Mouse (Mus musculus) kidney, embryonic 16.5 days (tissue): ENCODE measurements around the gene Defb28. TPM values are rescaled to one million over a fixed set of nuclear protein-coding genes. Genes with fewer than 3 reads are reported as not detected.
A peak's percentile ranks its signal among the peaks of the same experiment; 100 is the strongest.

Source experiments
- ATAC-seq: fragments of 200-750 bp; cut with Nextera tagmentation; 2 replicates; pipeline ENCODE4 v1.8.0; 2017; ENCODE audit warnings: moderate TSS enrichment; ENCODE audit not compliant: low FRiP score, low TSS enrichment
- H3K27ac ChIP-seq: fragments of 300-500 bp; sonication (generic); 2 replicates; pipeline ENCODE4 v1.5.1; 2014; ENCODE audit warnings: low read length
- H3K27me3 ChIP-seq: fragments of 300-500 bp; sonication (generic); 2 replicates; pipeline ENCODE4 v1.6.1; 2014; ENCODE audit warnings: low read length, control low read depth, mixed read lengths; ENCODE audit not compliant: insufficient read depth
- H3K36me3 ChIP-seq: fragments of 300-500 bp; sonication (generic); 2 replicates; pipeline ENCODE4 v1.6.1; 2014; ENCODE audit warnings: low read length, control low read depth, mixed read lengths; ENCODE audit not compliant: insufficient read depth
- H3K4me1 ChIP-seq: fragments of 300-500 bp; sonication (generic); 2 replicates; pipeline ENCODE4 v1.6.1; 2014; ENCODE audit warnings: low read length, control low read depth, mixed read lengths; ENCODE audit not compliant: insufficient read depth
- H3K4me2 ChIP-seq: fragments of 300-500 bp; sonication (generic); replicated peaks from 2 replicates; pipeline ENCODE4 v1.6.1; 2014; ENCODE audit warnings: low read depth, low read length
- H3K4me3 ChIP-seq: fragments of 300-500 bp; sonication (generic); 2 replicates; pipeline ENCODE4 v1.5.1; 2014; ENCODE audit warnings: mild to moderate bottlenecking, low read length
- H3K9ac ChIP-seq: fragments of 300-500 bp; sonication (generic); replicated peaks from 2 replicates; pipeline ENCODE4 v1.6.1; 2014; ENCODE audit warnings: low read length
- H3K9me3 ChIP-seq: fragments of 300-500 bp; sonication (generic); 2 replicates; pipeline ENCODE4 v1.6.1; 2016; ENCODE audit warnings: low read length, control low read depth
- WGBS: fragments of 180-500 bp; shearing (Covaris S2); extraction: QIAGEN DNeasy Blood & Tissue Kit; methylation state at CpG from one replicate; pipeline ENCODE4 v1.1.7; 2014; 5-methylcytosine and 5-hydroxymethylcytosine counted together
- polyA plus RNA-seq: library from polyadenylated mRNA; unstranded; fragments of >200 nt; fragmentation: Nextera tagmentation; extraction: Ambion mirVana; gene quantifications from 2 replicates; pipeline ENCODE4 v1.2.1, GENCODE M21; 2015

Gene Defb28
- polyA plus RNA-seq, 1 experiment from 2014 or later, result not detected

DNA sequence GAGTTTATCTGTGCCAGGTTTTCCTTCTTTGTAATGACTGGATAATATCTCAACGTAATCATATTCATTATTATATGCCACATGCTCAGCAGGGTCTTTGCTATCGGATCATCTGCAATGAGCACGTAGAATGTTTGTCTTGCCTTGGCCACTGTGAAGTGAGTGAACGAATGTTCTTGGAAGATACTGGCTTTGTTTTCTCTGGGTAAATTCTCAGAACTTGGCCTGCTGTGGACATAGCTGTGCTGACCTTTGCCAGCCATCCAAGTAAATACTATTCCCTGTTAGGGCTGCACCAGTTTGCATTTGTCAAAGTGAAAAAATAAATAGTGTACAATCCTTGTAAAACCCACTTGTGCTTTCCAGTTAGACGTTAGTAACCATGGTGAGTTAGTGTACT, 30.1 kb downstream of the Defb28 start:
- H3K9me3 ChIP-seq, result no peaks in the 10 kb centered on the region
- peaks cover 11% of the 10 kb centered on the region for H3K4me1 ChIP-seq
- no peak overlapping the region for H3K9ac ChIP-seq
- ATAC-seq, result no peak
- WGBS, result 73% methylated on average over 5 of the region's 5 CpGs
- no peak overlapping the region for H3K4me3 ChIP-seq
- H3K4me2 ChIP-seq, result no peak overlapping the region
- no peak overlapping the region for H3K27ac ChIP-seq
- H3K36me3 ChIP-seq, result no peaks in the 10 kb centered on the region
- H3K27me3 ChIP-seq, result no peaks in the 10 kb centered on the region

DNA sequence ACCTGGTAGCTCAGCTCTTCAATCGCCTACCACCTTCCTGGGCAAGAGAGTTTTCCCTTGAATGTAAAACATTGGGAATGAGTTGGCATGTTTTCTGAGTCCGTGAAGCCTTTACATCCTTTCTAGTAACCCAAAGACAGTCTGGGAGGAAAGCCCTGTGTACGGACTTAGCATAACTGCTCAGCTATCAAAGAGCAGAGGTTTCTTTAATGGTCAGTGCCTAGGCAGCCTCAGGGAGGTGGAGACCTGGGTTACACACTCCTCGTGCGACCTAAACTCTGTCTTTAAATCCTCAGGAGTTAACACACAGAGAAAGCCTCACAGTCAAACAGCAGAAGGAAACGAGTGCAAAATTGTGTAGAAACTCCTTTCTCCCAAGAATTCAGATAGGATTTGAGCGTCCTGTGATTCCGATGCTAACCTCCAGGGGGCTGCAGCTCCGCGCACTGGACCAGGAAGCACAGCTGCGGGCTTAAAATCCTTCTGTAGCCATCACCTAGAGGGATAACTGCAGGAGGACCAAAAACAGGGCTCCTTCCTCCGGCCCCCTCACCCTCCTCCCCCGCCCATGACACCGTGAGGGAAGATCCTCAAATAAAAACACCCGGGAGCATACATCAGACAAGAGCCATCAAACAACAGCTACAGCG, 35.8 kb downstream of the Defb28 start:
- H3K9me3 ChIP-seq, result no peaks in the 10 kb centered on the region
- H3K4me3 ChIP-seq, result peak overlapping the region; percentile 15
- H3K36me3 ChIP-seq, result no peaks in the 10 kb centered on the region
- H3K27me3 ChIP-seq, result no peaks in the 10 kb centered on the region
- peak; percentile 71; the same call in 1 of the 2 replicates for ATAC-seq
- H3K9ac ChIP-seq, result peak overlapping the region; percentile 25; the same call in 1 of the 2 replicates
- WGBS, result 11% methylated on average over 16 of the region's 16 CpGs
- H3K27ac ChIP-seq, result 0 out of 2 replicates have a peak overlapping the region, but pooled peaks have one; percentile 6
- H3K4me2 ChIP-seq, result peak overlapping the region; percentile 46
- peaks cover 7% of the 10 kb centered on the region for H3K4me1 ChIP-seq

DNA sequence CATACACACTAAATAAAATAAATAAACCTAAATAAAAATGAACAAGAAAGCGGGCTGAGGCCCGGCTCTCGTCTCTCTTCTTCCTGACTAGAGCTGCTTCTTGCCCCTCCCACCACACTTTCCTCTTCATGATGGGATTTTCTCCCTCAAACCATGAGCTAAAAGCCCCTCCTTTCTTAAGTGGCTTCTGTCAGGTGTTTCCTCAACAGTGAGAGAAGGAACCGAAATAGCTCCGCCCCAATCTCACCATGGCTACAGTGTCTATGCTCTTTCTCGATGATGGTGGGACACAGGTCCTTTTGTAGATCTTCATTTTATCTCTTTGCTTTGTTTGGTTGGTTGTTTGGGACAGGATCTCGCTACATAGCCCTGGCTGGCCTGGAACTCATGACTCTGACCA, 38.6 kb downstream of the Defb28 start:
- WGBS, result 89% methylated on average over 7 of the region's 7 CpGs
- ATAC-seq, result no peak

DNA sequence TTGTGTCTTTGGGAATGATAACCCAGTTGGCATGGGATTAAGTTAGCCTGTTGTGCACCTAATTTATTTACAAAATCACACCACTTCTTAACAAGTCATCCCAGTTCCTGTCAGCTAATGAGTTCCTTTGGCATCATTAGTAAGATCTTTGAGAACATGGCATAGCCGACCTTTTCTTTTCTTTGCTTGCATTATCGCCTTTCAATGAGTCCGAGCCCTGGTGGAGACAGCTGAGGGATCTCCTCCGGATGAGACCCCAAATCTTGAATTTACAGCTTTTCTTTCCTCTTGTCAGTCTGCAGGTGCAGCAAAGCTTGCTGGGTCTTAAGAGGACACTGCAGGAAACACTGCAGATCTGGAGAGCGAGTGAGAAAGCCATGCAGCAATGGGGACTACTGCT, 51.0 kb downstream of the Defb28 start, which contains the start of gene Gm17416:
Gene Gm17416, plus strand, starts transcription at position 301 of the 400 bp plus-strand sequence.
- Histone ChIP-seq H3K4me1 (no peaks in the 10 kb centered on the region; the same call in 1 of the 2 replicates), H3K9ac (no peak within 1 kb of the TSS), H3K9me3 (no peaks in the 10 kb centered on the region), H3K27ac (peak within 1 kb of the TSS; percentile 77), H3K4me2 (no peak within 1 kb of the TSS), H3K4me3 (no peak within 1 kb of the TSS), H3K36me3 (no peaks in the 10 kb centered on the region), H3K27me3 (no peaks in the 10 kb centered on the region)
- 86% methylated on average over 5 of the region's 5 CpGs for WGBS
- no peak for ATAC-seq

More for the DNA sequence above, 38.6 kb downstream of the Defb28 start:
- no peak overlapping the region for H3K4me2 ChIP-seq
- H3K27ac ChIP-seq, result no peak overlapping the region
- H3K36me3 ChIP-seq, result no peaks in the 10 kb centered on the region
- H3K9me3 ChIP-seq, result no peaks in the 10 kb centered on the region
- no peak overlapping the region for H3K4me3 ChIP-seq
- no peaks in the 10 kb centered on the region for H3K27me3 ChIP-seq
- H3K9ac ChIP-seq, result no peak overlapping the region
- peaks cover 7% of the 10 kb centered on the region for H3K4me1 ChIP-seq

DNA sequence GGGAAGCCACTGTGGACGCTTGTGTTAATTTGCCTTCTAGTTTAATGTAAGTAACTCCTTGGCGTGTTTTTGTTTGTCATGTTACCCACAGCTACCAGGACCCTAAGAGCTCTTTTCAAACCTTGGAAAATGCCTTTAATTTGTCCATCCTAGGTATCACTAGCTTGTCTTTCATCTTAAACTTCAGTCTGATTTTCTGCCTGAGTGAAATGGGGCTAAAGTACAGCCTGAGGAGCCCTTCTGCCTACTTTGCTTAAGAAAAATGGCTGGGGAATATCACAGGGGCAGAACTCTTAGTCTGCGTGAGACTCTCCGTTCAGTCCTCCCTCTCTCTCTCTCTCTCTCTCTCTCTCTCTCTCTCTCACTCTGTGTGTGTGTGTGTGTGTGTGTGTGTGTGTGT, 51.8 kb downstream of the Defb28 start:
- Histone ChIP-seq H3K4me3 (no peak overlapping the region), H3K36me3 (no peaks in the 10 kb centered on the region), H3K27me3 (no peaks in the 10 kb centered on the region), H3K9ac (no peak overlapping the region), H3K27ac (peak overlapping the region; percentile 77), H3K9me3 (no peaks in the 10 kb centered on the region), H3K4me2 (no peak overlapping the region), H3K4me1 (no peaks in the 10 kb centered on the region; the same call in 1 of the 2 replicates)
- 80% methylated on average over 4 of the region's 4 CpGs for WGBS
- no peak for ATAC-seq

DNA sequence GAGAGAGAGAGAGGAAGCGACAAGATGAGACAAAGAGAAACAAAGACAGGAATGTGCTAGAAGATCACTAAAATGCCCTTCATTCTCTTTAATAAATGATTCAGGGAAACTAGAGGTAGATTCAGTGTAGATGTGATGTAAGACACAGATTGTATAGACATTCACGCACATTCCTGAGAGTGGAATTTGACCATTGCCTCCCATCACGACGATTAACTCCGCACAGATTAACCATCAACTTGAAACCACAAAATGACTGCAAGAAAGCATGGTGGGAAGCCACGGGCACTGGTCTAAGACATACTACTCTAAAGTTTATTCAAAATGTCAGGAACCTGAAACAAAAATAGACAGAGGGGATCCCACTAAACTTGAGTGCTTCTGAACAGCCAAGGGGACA, 52.3 kb downstream of the Defb28 start:
- peak; percentile 80; the same call in 1 of the 2 replicates for ATAC-seq
- 63% methylated on average over 6 of the region's 6 CpGs for WGBS
- Histone ChIP-seq H3K27ac (peak overlapping the region; percentile 77), H3K4me2 (no peak overlapping the region), H3K9ac (no peak overlapping the region), H3K36me3 (no peaks in the 10 kb centered on the region), H3K4me1 (no peaks in the 10 kb centered on the region; the same call in 1 of the 2 replicates), H3K4me3 (no peak overlapping the region), H3K27me3 (no peaks in the 10 kb centered on the region), H3K9me3 (no peaks in the 10 kb centered on the region)

Other genes with a start within 250 kb of the Defb28 start
- gene Tbc1d20, start 224.4 kb upstream of the Defb28 start, polyA plus RNA-seq, result 41.1 and 41.8 TPM in 2 replicates
- gene Rbck1, start 185.6 kb upstream of the Defb28 start, polyA plus RNA-seq, result 93.4 and 96.6 TPM in 2 replicates
- 1.8 and 1.9 TPM in 2 replicates for gene Trib3, start 174.2 kb upstream of the Defb28 start, polyA plus RNA-seq
- 0.91 and 1.6 TPM in 2 replicates for gene Nrsn2, start 141.6 kb upstream of the Defb28 start, polyA plus RNA-seq
- gene Sox12, start 120.2 kb upstream of the Defb28 start, polyA plus RNA-seq, result 8.9 and 10.0 TPM in 2 replicates
- gene Zcchc3, start 103.2 kb upstream of the Defb28 start, polyA plus RNA-seq, result 31.5 and 34.2 TPM in 2 replicates
- 0.67 and 0.85 TPM in 2 replicates for gene 6820408C15Rik, start 102.7 kb upstream of the Defb28 start, polyA plus RNA-seq
- gene Defb23, start 53.6 kb upstream of the Defb28 start, polyA plus RNA-seq, result not detected in 2 replicates
- not detected in 2 replicates for gene Defb20, start 41.2 kb upstream of the Defb28 start, polyA plus RNA-seq
- gene Defb22, start 28.1 kb upstream of the Defb28 start, polyA plus RNA-seq, result not detected in 2 replicates
- not detected in 2 replicates for gene Defb26, start 6.6 kb upstream of the Defb28 start, polyA plus RNA-seq
- 2.1 and 2.8 TPM in 2 replicates for gene Defb29, start 21.8 kb downstream of the Defb28 start, polyA plus RNA-seq
- gene Gm17416, start 51.1 kb downstream of the Defb28 start, polyA plus RNA-seq, result not detected in 2 replicates
- gene Defb21, start 54.5 kb downstream of the Defb28 start, polyA plus RNA-seq, result not detected in 2 replicates
- 10.1 and 14.1 TPM in 2 replicates for gene Defb19, start 62.1 kb downstream of the Defb28 start, polyA plus RNA-seq
- gene Defb45, start 81.1 kb downstream of the Defb28 start, polyA plus RNA-seq, result not detected in 2 replicates
- 0.51 and 0.86 TPM in 2 replicates for gene Defb36, start 86.1 kb downstream of the Defb28 start, polyA plus RNA-seq
- 24.4 and 31.8 TPM in 2 replicates for gene Defb25, start 104.8 kb downstream of the Defb28 start, polyA plus RNA-seq
- gene Rem1, start 108.7 kb downstream of the Defb28 start, polyA plus RNA-seq, result 59.1 and 62.6 TPM in 2 replicates
- 158 and 159 TPM in 2 replicates for gene H13, start 151.2 kb downstream of the Defb28 start, polyA plus RNA-seq
- 27.6 and 28.0 TPM in 2 replicates for gene Mcts2, start 168.8 kb downstream of the Defb28 start, polyA plus RNA-seq
- gene Id1, start 218.0 kb downstream of the Defb28 start, polyA plus RNA-seq, result 139 and 151 TPM in 2 replicates
- gene Cox4i2, start 235.9 kb downstream of the Defb28 start, polyA plus RNA-seq, result 19.6 and 22.1 TPM in 2 replicates